Mouse (Mus musculus) neutrophil, adult 5-6 weeks (primary cell): ENCODE results near the gene Ap3m1. TPM values are rescaled to one million over a fixed set of nuclear protein-coding genes. Genes with fewer than 3 reads are reported as not detected.
A peak's percentile ranks its signal among the peaks of the same experiment; 100 is the strongest.
"Not testable (repeated sequence)": the region's sequence is repeated elsewhere in the genome, so short reads cannot be mapped to it uniquely, and the experiment has no call there.

Experiments used
- ATAC-seq: fragments of 151-379, 151-347 bp; 2 replicates; pipeline ENCODE4 v1.8.0; 2017; ENCODE audit warnings: mild to moderate bottlenecking, moderate TSS enrichment; ENCODE audit not compliant: insufficient number of reproducible peaks, poor library complexity, low FRiP score, severe bottlenecking; ENCODE audit errors: extremely low read depth
- total RNA-seq: library from RNA; stranded (forward); fragments of 200-1000 nt; gene quantifications from 2 replicates; pipeline ENCODE4 v1.2.3, GENCODE M21; 2017

Gene Ap3m1
- total RNA-seq = 77.5 and 87.9 TPM in 2 replicates

GRCm38 (mm10) chr14:21052112-21052780 is at the start of gene Ap3m1, which contains the start of gene Adk:
TSS of gene Ap3m1 (minus strand) at chr14:21052508.
TSS of gene Adk (plus strand) at chr14:21052574.
- peak; percentile 92 for ATAC-seq

- no peak for ATAC-seq
Measured at GRCm38 (mm10) chr14:21101562-21101961, 49.3 kb upstream of the Ap3m1 start.

GRCm38 (mm10) chr14:21100876-21101275 is 48.6 kb upstream of the Ap3m1 start:
- no peak for ATAC-seq

GRCm38 (mm10) chr14:21099371-21099770 is 47.1 kb upstream of the Ap3m1 start:
- ATAC-seq = no peak

GRCm38 (mm10) chr14:21096689-21097088 is 44.4 kb upstream of the Ap3m1 start:
- ATAC-seq = no peak

GRCm38 (mm10) chr14:21096279-21096678 is 44.0 kb upstream of the Ap3m1 start:
- no peak for ATAC-seq

GRCm38 (mm10) chr14:21094161-21094560 is 41.9 kb upstream of the Ap3m1 start:
- ATAC-seq = not testable (repeated sequence)

- no peak for ATAC-seq
Measured at GRCm38 (mm10) chr14:21090930-21091486, 38.7 kb upstream of the Ap3m1 start.

GRCm38 (mm10) chr14:21090400-21090799 is 38.1 kb upstream of the Ap3m1 start:
- ATAC-seq = 0 out of 2 replicates have a peak, but pooled peaks have one; percentile 58

- no peak for ATAC-seq
Measured at GRCm38 (mm10) chr14:21088731-21089130, 36.4 kb upstream of the Ap3m1 start.

- no peak for ATAC-seq
Measured at GRCm38 (mm10) chr14:21087390-21088060, 35.2 kb upstream of the Ap3m1 start.

GRCm38 (mm10) chr14:21086827-21087351 is 34.6 kb upstream of the Ap3m1 start:
- no peak for ATAC-seq

GRCm38 (mm10) chr14:21086106-21086505 is 33.8 kb upstream of the Ap3m1 start:
- ATAC-seq = no peak

- no peak for ATAC-seq
Measured at GRCm38 (mm10) chr14:21085666-21086065, 33.4 kb upstream of the Ap3m1 start.

GRCm38 (mm10) chr14:21082823-21083222 is 30.5 kb upstream of the Ap3m1 start:
- no peak for ATAC-seq

GRCm38 (mm10) chr14:21078511-21078910 is 26.2 kb upstream of the Ap3m1 start:
- ATAC-seq = no peak

- no peak for ATAC-seq
Measured at GRCm38 (mm10) chr14:21077939-21078338, 25.6 kb upstream of the Ap3m1 start.

GRCm38 (mm10) chr14:21076501-21077194 is 24.3 kb upstream of the Ap3m1 start:
- no peak for ATAC-seq

- peak; percentile 90 for ATAC-seq
Measured at GRCm38 (mm10) chr14:21075751-21076500, 23.6 kb upstream of the Ap3m1 start.
